In the genomic region with DNA sequence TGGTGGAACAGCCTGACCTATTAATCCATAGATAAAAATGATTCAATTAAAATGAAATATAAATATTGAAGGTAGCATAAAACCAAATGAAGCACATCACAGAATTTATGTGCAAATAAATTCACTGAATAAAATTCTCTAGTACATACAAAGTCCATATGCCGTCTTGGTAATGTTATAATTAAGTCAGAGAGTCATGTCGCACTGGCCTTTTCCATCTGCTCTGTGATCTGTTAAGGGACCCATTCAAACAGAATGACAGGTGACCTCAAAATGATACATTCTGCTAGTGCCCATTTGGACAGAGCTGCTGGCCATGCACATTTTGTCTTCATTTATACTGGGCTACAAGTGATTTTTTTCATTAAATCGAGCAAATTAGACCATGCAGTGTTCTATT, we compare ENCODE assay signal across 24 mouse cellular contexts.
DNase-seq lines count a peak whose midpoint lies in the region; ATAC-seq and TF ChIP-seq lines count a peak whose summit lies in the region.
"Had no signal": no experiment of that assay in that cellular context is flagged by ENCODE, and none has a peak within 500 bp of the region (broad histone marks: within the 10 kb centered on the region; RNA-seq: fewer than 3 reads in every experiment).

No protein-coding gene starts in this region.

- H3K36me3 ChIP-seq in forebrain, embryonic 16.5 days (ENCODE audit: control insufficient read depth, insufficient read depth): no peaks in the 10 kb centered on the region
- no peaks in the 10 kb centered on the region for H3K36me3 ChIP-seq in forebrain, embryonic 14.5 days (ENCODE audit: control insufficient read depth, insufficient read depth, low read length)
- no peaks in the 10 kb centered on the region for H3K36me3 ChIP-seq in kidney, embryonic 16.5 days (ENCODE audit: insufficient read depth, low read length)
- H3K36me3 ChIP-seq: embryonic facial prominence, embryonic 12.5 days; embryonic facial prominence, embryonic 15.5 days; forebrain, embryonic 15.5 days; G1E; hindbrain, embryonic 13.5 days had no signal

- H3K4me1 ChIP-seq in forebrain, embryonic 16.5 days (replicated peaks; ENCODE audit: control insufficient read depth, insufficient read depth, low read length): no peaks in the 10 kb centered on the region
- H3K4me1 ChIP-seq in forebrain, embryonic 14.5 days (ENCODE audit: control insufficient read depth, insufficient read depth, low read length): no peaks in the 10 kb centered on the region
- no peaks in the 10 kb centered on the region for H3K4me1 ChIP-seq in kidney, embryonic 16.5 days (ENCODE audit: insufficient read depth, low read length)
- H3K4me1 ChIP-seq: embryonic facial prominence, embryonic 12.5 days; embryonic facial prominence, embryonic 15.5 days; forebrain, embryonic 15.5 days; hindbrain, embryonic 13.5 days had no signal

- no peak for TF ChIP-seq CTCF in brain, embryonic 14.5 days (IDR thresholded peaks at IDR 0.05; ENCODE audit: borderline replicate concordance, extremely low read depth, insufficient read depth, insufficient read length)

- H3K27me3 ChIP-seq in forebrain, embryonic 16.5 days (replicated peaks; ENCODE audit: control insufficient read depth, insufficient read depth, low read length): no peaks in the 10 kb centered on the region
- no peaks in the 10 kb centered on the region for H3K27me3 ChIP-seq in forebrain, embryonic 14.5 days (replicated peaks; ENCODE audit: control insufficient read depth, insufficient read depth, low read length)
- no peaks in the 10 kb centered on the region for H3K27me3 ChIP-seq in kidney, embryonic 16.5 days (ENCODE audit: insufficient read depth, low read length)
- H3K27me3 ChIP-seq: CH12.LX; embryonic facial prominence, embryonic 12.5 days; embryonic facial prominence, embryonic 15.5 days; forebrain, embryonic 15.5 days; hindbrain, embryonic 13.5 days had no signal

- H3K27ac ChIP-seq in forebrain, embryonic 16.5 days (ENCODE audit: low read length): no peak overlapping the region
- no peak overlapping the region for H3K27ac ChIP-seq in forebrain, embryonic 14.5 days (ENCODE audit: low read depth, low read length)
- H3K27ac ChIP-seq in kidney, embryonic 16.5 days (ENCODE audit: low read length): no peak overlapping the region
- H3K27ac ChIP-seq: embryonic facial prominence, embryonic 12.5 days; embryonic facial prominence, embryonic 15.5 days; forebrain, embryonic 15.5 days; hindbrain, embryonic 13.5 days; hindbrain, postnatal 0 days had no signal

- no peaks in the 10 kb centered on the region for H3K9me3 ChIP-seq in forebrain, embryonic 16.5 days (ENCODE audit: control insufficient read depth, low read length)
- no peaks in the 10 kb centered on the region for H3K9me3 ChIP-seq in forebrain, embryonic 14.5 days (replicated peaks; ENCODE audit: control insufficient read depth, low read length)
- H3K9me3 ChIP-seq in kidney, embryonic 16.5 days (ENCODE audit: low read length): no peaks in the 10 kb centered on the region
- H3K9me3 ChIP-seq: embryonic facial prominence, embryonic 12.5 days; embryonic facial prominence, embryonic 15.5 days; forebrain, embryonic 15.5 days; G1E; hindbrain, embryonic 13.5 days had no signal

- TF ChIP-seq POLR2A in brain, embryonic 14.5 days (IDR thresholded peaks at IDR 0.05; ENCODE audit: borderline replicate concordance, extremely low read depth, insufficient read depth, insufficient read length, poor library complexity, severe bottlenecking): no peak

- no peak overlapping the region for H3K9ac ChIP-seq in forebrain, embryonic 16.5 days (replicated peaks; ENCODE audit: low read depth, low read length)
- H3K9ac ChIP-seq in forebrain, embryonic 14.5 days (ENCODE audit: low read length): no peak overlapping the region
- no peak overlapping the region for H3K9ac ChIP-seq in kidney, embryonic 16.5 days (replicated peaks; ENCODE audit: low read length)
- H3K9ac ChIP-seq: embryonic facial prominence, embryonic 12.5 days; embryonic facial prominence, embryonic 15.5 days; forebrain, embryonic 15.5 days; hindbrain, embryonic 13.5 days had no signal

- WGBS in forebrain, embryonic 16.5 days: 66% methylated on average over 3 of the region's 3 CpGs
- WGBS in forebrain, embryonic 14.5 days: 69% methylated on average over 3 of the region's 3 CpGs
- 49% methylated on average over 3 of the region's 3 CpGs for WGBS in kidney, embryonic 16.5 days

- H3K4me3 ChIP-seq in forebrain, embryonic 16.5 days (replicated peaks; ENCODE audit: low read length): no peak overlapping the region
- H3K4me3 ChIP-seq in forebrain, embryonic 14.5 days (ENCODE audit: low read depth, low read length): no peak overlapping the region
- no peak overlapping the region for H3K4me3 ChIP-seq in kidney, embryonic 16.5 days (ENCODE audit: low read length)
- H3K4me3 ChIP-seq: embryonic facial prominence, embryonic 12.5 days; embryonic facial prominence, embryonic 15.5 days; forebrain, embryonic 15.5 days; hindbrain, embryonic 13.5 days had no signal

- no peak for DNase-seq in forebrain, embryonic 14.5 days (ENCODE audit: low spot score)
- no peak for DNase-seq in kidney, adult 18-20 months
- peak; percentile 8 for DNase-seq in brain, embryonic 14.5 days (ENCODE audit: low read depth)
- no peak for DNase-seq in adrenal gland, postnatal 36 days
- DNase-seq: adrenal gland, postnatal 10 days; B cell, adult 2 months; cerebellum, adult 11-12 months; cerebellum, adult 8-10 months; cerebellum, postnatal 10 days; cerebellum, postnatal 36 days; gastrocnemius, postnatal 10 days; heart, adult 11 months had no signal

- peak; percentile 43; the same call in 1 of the 2 replicates for ATAC-seq in forebrain, embryonic 16.5 days
- no peak for ATAC-seq in forebrain, embryonic 14.5 days
- peak; percentile 71; the same call in 1 of the 2 replicates for ATAC-seq in kidney, embryonic 16.5 days (ENCODE audit: low FRiP score, low TSS enrichment)
- ATAC-seq: forebrain, embryonic 15.5 days; hindbrain, postnatal 0 days; intestine, postnatal 0 days; Patski had no signal

- no peak overlapping the region for H3K4me2 ChIP-seq in forebrain, embryonic 16.5 days (ENCODE audit: low read length)
- H3K4me2 ChIP-seq in forebrain, embryonic 14.5 days (ENCODE audit: low read length): no peak overlapping the region
- H3K4me2 ChIP-seq in kidney, embryonic 16.5 days (replicated peaks; ENCODE audit: low read depth, low read length): no peak overlapping the region
- H3K4me2 ChIP-seq: embryonic facial prominence, embryonic 12.5 days; embryonic facial prominence, embryonic 15.5 days; forebrain, embryonic 15.5 days; heart, embryonic 11.5 days; hindbrain, embryonic 13.5 days had no signal
